Mouse (Mus musculus): ENCODE results near the gene Sf3b6.

- TF ChIP-seq POLR2A (IDR thresholded peaks at IDR 0.05; ENCODE audit: borderline replicate concordance, control insufficient read depth, low read depth, low read length) (no peak), CTCF (IDR thresholded peaks at IDR 0.05; ENCODE audit: control insufficient read depth, insufficient read depth, low read length) (no peak)
Observed at GRCm38 (mm10) chr12:4769333-4769723, 48.0 kb upstream of the Sf3b6 start.
